Mouse (Mus musculus) forebrain, postnatal 0 days (tissue): ENCODE data around the gene Cd24a. TPM values are rescaled to one million over a fixed set of nuclear protein-coding genes. Genes with fewer than 3 reads are reported as not detected.

ENCODE experiments used
- ATAC-seq: fragments of 200-750 bp; cut with Nextera tagmentation; 2 replicates; pipeline ENCODE4 v1.8.0; 2017; ENCODE audit warnings: mild to moderate bottlenecking, moderate library complexity
- DNase-seq: peaks from one replicate; pipeline ENCODE4 v3.0.0-alpha.2; 2015
- H3K27ac ChIP-seq: fragments of 300-500 bp; sonication (generic); 2 replicates; pipeline ENCODE4 v1.5.1; 2014; ENCODE audit warnings: low read depth, mild to moderate bottlenecking, antibody characterized with exemption, low read length, moderate library complexity, mixed read lengths
- H3K27me3 ChIP-seq: fragments of 300-500 bp; sonication (generic); 2 replicates; pipeline ENCODE4 v1.6.1; 2014; ENCODE audit warnings: mild to moderate bottlenecking, low read length, mixed read lengths; ENCODE audit not compliant: insufficient read depth
- H3K36me3 ChIP-seq: fragments of 300-500 bp; sonication (generic); 2 replicates; pipeline ENCODE4 v1.6.1; 2014; ENCODE audit warnings: mild to moderate bottlenecking, moderate library complexity; ENCODE audit not compliant: insufficient read depth
- H3K4me1 ChIP-seq: fragments of 300-500 bp; sonication (generic); 2 replicates; pipeline ENCODE4 v1.6.1; 2014; ENCODE audit warnings: antibody characterized with exemption; ENCODE audit not compliant: insufficient read depth
- H3K4me2 ChIP-seq: fragments of 300-500 bp; sonication (generic); 2 replicates; pipeline ENCODE4 v1.6.1; 2014; ENCODE audit warnings: low read depth, mild to moderate bottlenecking, moderate library complexity
- H3K4me3 ChIP-seq: fragments of 300-500 bp; sonication (generic); 2 replicates; pipeline ENCODE4 v1.5.1; 2014; ENCODE audit warnings: low read depth, low read length, mixed read lengths
- H3K9ac ChIP-seq: fragments of 300-500 bp; sonication (generic); 2 replicates; pipeline ENCODE4 v1.6.1; 2014; ENCODE audit warnings: mild to moderate bottlenecking
- H3K9me3 ChIP-seq: fragments of 300-500 bp; sonication (generic); 2 replicates; pipeline ENCODE4 v1.6.1; 2016; ENCODE audit warnings: low read length
- CTCF ChIP-seq: sonication (generic); IDR thresholded peaks from 2 replicates; pipeline ENCODE4 v1.5.1; 2016; ENCODE audit warnings: antibody characterized with exemption, control low read depth, low read depth
- WGBS: fragments of 180-500 bp; shearing (Covaris S2); extraction: QIAGEN DNeasy Blood & Tissue Kit; methylation state at CpG from one replicate; pipeline ENCODE4 v1.1.7; 2014; 5-methylcytosine and 5-hydroxymethylcytosine counted together
- polyA plus RNA-seq: library from polyadenylated mRNA; unstranded; fragments of >200 nt; fragmentation: Nextera tagmentation; extraction: Ambion mirVana; gene quantifications from 2 replicates; pipeline ENCODE4 v1.2.1, GENCODE M21; 2015
- total RNA-seq: library from RNA; depleted of rRNA; stranded (reverse); fragments of >200 nt; gene quantifications from 2 replicates; pipeline ENCODE4 v1.2.3, GENCODE M21; 2014; rRNA removed

Cd24a gene
- 1,087 and 1,453 TPM in 2 replicates for total RNA-seq
- 668 and 889 TPM in 2 replicates for polyA plus RNA-seq

GRCm38 (mm10) chr10:43577997-43578331, at the start of gene Cd24a:
Gene Cd24a (plus strand): TSS chr10:43578284.
- peak within 1 kb of the TSS; percentile 98 for H3K27ac ChIP-seq

DNA sequence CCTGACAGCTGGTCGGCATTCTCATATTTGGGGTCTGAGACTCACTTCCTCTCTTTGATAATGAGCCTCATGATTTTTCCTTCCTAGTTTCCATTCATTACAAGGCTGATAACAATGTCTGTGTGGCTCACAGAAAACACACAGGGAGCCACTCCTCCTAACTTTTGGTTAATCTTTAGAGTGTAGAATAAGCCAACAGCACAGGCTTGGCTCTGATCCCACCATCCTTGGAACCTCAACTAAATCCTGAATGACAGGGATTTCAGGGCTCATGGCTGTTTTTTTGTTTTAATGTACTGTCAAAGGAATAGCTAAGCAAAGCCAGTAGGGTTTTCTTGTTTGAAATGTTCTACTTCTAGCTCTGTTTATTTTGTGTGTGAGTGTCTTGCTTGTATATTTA, 43.7 kb upstream of the Cd24a start:
- Histone ChIP-seq H3K9ac (no peak overlapping the region), H3K4me2 (no peak overlapping the region), H3K27ac (no peak overlapping the region), H3K4me3 (no peak overlapping the region), H3K4me1 (peaks cover 9% of the 10 kb centered on the region), H3K9me3 (no peaks in the 10 kb centered on the region), H3K27me3 (no peaks in the 10 kb centered on the region), H3K36me3 (peaks cover 44% of the 10 kb centered on the region)
- no peak for DNase-seq
- no peak for TF ChIP-seq CTCF
- ATAC-seq: no peak
- WGBS: 56% methylated on average over 1 of the region's 1 CpGs

More at GRCm38 (mm10) chr10:43577997-43578331, at the start of gene Cd24a:
- peaks cover 2% of the 10 kb centered on the region for H3K36me3 ChIP-seq
- H3K4me3 ChIP-seq: peak within 1 kb of the TSS; percentile 83
- TF ChIP-seq CTCF: no peak
- ATAC-seq (no peak), DNase-seq (no peak)
- H3K27me3 ChIP-seq: no peaks in the 10 kb centered on the region
- H3K4me1 ChIP-seq: peaks cover 5% of the 10 kb centered on the region; the same call in 1 of the 2 replicates
- H3K4me2 ChIP-seq: peak within 1 kb of the TSS; percentile 90
- peak within 1 kb of the TSS; percentile 97 for H3K9ac ChIP-seq
- H3K9me3 ChIP-seq: no peaks in the 10 kb centered on the region
- whole genome bisulfite sequencing: 1% methylated on average over 6 of the region's 6 CpGs

DNA sequence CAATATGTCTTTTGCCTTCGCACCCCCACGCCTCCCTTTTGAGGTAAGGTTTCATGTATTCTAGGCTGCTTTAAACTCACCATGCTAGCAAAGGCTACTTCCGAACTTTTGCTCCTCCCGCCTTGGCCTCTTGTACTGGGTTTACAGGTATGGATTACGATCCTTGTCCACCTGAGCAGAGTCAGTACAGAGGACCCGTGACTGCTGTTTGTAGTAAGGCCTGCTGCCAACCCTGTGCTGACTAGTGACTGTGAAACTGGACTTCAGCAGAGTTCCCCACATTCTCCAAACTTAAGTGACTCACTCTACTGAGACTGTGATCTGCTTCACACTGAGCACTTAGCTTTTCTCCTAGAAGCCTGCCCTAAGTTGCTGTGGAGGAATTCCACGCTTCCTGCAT, 40.4 kb upstream of the Cd24a start:
- no peaks in the 10 kb centered on the region for H3K27me3 ChIP-seq
- no peak for TF ChIP-seq CTCF
- H3K4me1 ChIP-seq: peaks cover 15% of the 10 kb centered on the region
- H3K27ac ChIP-seq: no peak overlapping the region
- peaks cover 17% of the 10 kb centered on the region for H3K36me3 ChIP-seq
- H3K4me2 ChIP-seq: no peak overlapping the region
- H3K9me3 ChIP-seq: no peaks in the 10 kb centered on the region
- no peak for DNase-seq
- no peak overlapping the region for H3K9ac ChIP-seq
- no peak for ATAC-seq
- WGBS: 95% methylated on average over 7 of the region's 7 CpGs
- no peak overlapping the region for H3K4me3 ChIP-seq

- Histone ChIP-seq H3K4me2 (no peak overlapping the region), H3K27me3 (no peaks in the 10 kb centered on the region), H3K4me3 (no peak overlapping the region), H3K36me3 (peaks cover 9% of the 10 kb centered on the region; the same call in 1 of the 2 replicates), H3K27ac (no peak overlapping the region), H3K9me3 (no peaks in the 10 kb centered on the region), H3K4me1 (peaks cover 15% of the 10 kb centered on the region), H3K9ac (no peak overlapping the region)
- WGBS: 83% methylated on average over 5 of the region's 5 CpGs
- ATAC-seq (no peak), DNase-seq (no peak)
- no peak for TF ChIP-seq CTCF
Observed at GRCm38 (mm10) chr10:43538831-43539230, 39.3 kb upstream of the Cd24a start.

GRCm38 (mm10) chr10:43539746-43540310, 38.3 kb upstream of the Cd24a start:
- Histone ChIP-seq H3K27ac (no peak overlapping the region), H3K4me2 (peak overlapping the region; percentile 58), H3K36me3 (peaks cover 9% of the 10 kb centered on the region; the same call in 1 of the 2 replicates), H3K9ac (peak overlapping the region; percentile 86), H3K9me3 (no peaks in the 10 kb centered on the region), H3K4me1 (peaks cover 12% of the 10 kb centered on the region), H3K27me3 (no peaks in the 10 kb centered on the region), H3K4me3 (peak overlapping the region; percentile 86)
- ATAC-seq (no peak), DNase-seq (no peak)
- TF ChIP-seq CTCF: no peak
- WGBS: 18% methylated on average over 12 of the region's 12 CpGs

DNA sequence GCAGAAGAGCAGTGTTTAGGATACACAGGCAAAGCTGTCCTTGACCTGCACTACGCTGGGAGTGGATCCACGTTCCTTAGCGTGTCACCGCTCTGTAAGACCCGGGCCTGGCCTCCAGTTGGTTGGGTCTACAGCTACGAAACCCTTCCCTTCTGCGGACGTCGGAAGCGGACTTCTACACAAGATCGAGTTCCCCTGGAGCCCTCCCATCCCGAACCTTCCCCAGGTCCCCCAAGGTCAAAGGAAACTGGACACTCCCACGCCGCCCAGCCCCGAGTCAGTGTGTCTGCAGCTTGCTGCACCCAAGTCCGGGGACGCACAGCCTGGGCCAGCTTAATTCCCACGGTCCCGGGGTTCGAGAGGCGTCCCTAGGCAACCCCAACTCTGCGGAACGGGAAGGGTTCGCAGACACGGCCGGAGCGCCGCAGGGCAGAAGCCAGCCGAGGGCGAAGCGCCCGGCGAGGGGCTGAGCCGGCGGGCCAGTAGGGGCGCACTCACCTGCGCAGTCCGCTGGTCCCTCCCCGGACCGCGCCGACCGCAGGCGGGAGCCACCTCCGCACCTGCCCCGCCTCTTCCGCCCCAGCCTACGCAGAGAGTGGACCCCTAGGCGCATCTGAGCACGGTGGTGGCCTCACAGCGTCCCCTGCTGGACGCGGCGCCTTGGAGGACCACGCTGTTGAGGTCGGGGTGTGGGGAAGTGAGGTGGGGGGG, 37.5 kb upstream of the Cd24a start, which contains the start of gene 1700021F05Rik:
Gene 1700021F05Rik, minus strand, starts transcription at position 553 of the 711 bp plus-strand sequence.
- WGBS: under 1% methylated on average over 43 of the region's 56 CpGs
- H3K4me2 ChIP-seq: peak within 1 kb of the TSS; percentile 58
- H3K27me3 ChIP-seq: no peaks in the 10 kb centered on the region
- TF ChIP-seq CTCF: peak; percentile 91
- DNase-seq (peak; percentile 94), ATAC-seq (peak; percentile 98)
- H3K27ac ChIP-seq: peak within 1 kb of the TSS; percentile 72
- peak within 1 kb of the TSS; percentile 86 for H3K4me3 ChIP-seq
- H3K36me3 ChIP-seq: peaks cover 8% of the 10 kb centered on the region; the same call in 1 of the 2 replicates
- H3K4me1 ChIP-seq: peaks cover 12% of the 10 kb centered on the region
- peak within 1 kb of the TSS; percentile 86 for H3K9ac ChIP-seq
- no peaks in the 10 kb centered on the region for H3K9me3 ChIP-seq

DNA sequence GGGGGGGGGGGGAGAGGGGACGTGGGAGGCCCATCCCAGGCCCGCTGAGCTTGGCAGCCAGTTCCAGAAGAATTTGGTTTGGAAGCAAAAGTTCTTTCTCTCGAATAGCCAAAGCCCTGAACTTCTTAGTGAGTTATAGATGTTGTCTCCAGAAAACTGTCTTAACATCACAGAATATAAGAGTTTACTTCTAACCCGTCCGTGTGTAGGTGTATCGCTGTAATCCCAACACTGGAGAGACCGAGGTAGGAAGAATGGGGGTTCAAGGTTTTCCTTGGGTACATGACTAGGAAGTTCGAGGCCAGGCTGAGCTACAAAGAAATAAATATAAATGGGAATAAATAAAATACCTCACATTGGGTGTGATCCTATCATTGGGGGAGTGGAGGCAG, 36.9 kb upstream of the Cd24a start:
- TF ChIP-seq CTCF: no peak
- WGBS: 44% methylated on average over 7 of the region's 8 CpGs

More for the DNA sequence above, 36.9 kb upstream of the Cd24a start:
- Histone ChIP-seq H3K9ac (no peak overlapping the region), H3K4me2 (peak overlapping the region; percentile 58), H3K4me1 (peaks cover 12% of the 10 kb centered on the region), H3K9me3 (no peaks in the 10 kb centered on the region), H3K36me3 (peaks cover 3% of the 10 kb centered on the region; the same call in 1 of the 2 replicates), H3K4me3 (peak overlapping the region; percentile 86), H3K27ac (no peak overlapping the region), H3K27me3 (no peaks in the 10 kb centered on the region)
- DNase-seq (no peak), ATAC-seq (no peak)
